Mouse (Mus musculus) myocyte (in vitro differentiated cells): Measurements from ENCODE around the gene Klhdc2.

ENCODE experiments used
- POLR2A ChIP-seq: IDR thresholded peaks from one replicate; pipeline ENCODE4 v1.6.1; 2011; ENCODE audit warnings: low read depth, mild to moderate bottlenecking, control low read depth, moderate library complexity; ENCODE audit not compliant: insufficient read length
- SRF ChIP-seq: IDR thresholded peaks from one replicate; pipeline ENCODE4 v1.6.1; 2011; ENCODE audit warnings: low read depth; ENCODE audit not compliant: control insufficient read depth, insufficient read length
- TCF12 ChIP-seq: IDR thresholded peaks from one replicate; pipeline ENCODE4 v1.6.1; 2011; ENCODE audit warnings: mild to moderate bottlenecking, control low read depth; ENCODE audit not compliant: poor library complexity, insufficient read depth, severe bottlenecking
- USF1 ChIP-seq: IDR thresholded peaks from one replicate; pipeline ENCODE4 v1.6.1; 2011; ENCODE audit warnings: low read depth, mild to moderate bottlenecking, control low read depth, moderate library complexity

GRCm38 (mm10) chr12:69357300-69357646 is 60.8 kb downstream of the Klhdc2 start:
- TF ChIP-seq POLR2A = no peak
- TF ChIP-seq USF1 = no peak
- TF ChIP-seq SRF = no peak
- no peak for TF ChIP-seq TCF12
